Mouse (Mus musculus) stomach, embryonic 14.5 days (tissue): Measurements from ENCODE around the gene Hectd2. TPM values are rescaled to one million over a fixed set of nuclear protein-coding genes. Genes with fewer than 3 reads are reported as not detected.

Source experiments
- ATAC-seq: fragments of 200-750 bp; cut with Nextera tagmentation; 2 replicates; pipeline ENCODE4 v1.8.0; 2017; ENCODE audit warnings: low read depth, moderate TSS enrichment; ENCODE audit not compliant: insufficient number of reproducible peaks, insufficient read depth, low FRiP score
- H3K27ac ChIP-seq: fragments of 300-500 bp; sonication (generic); 2 replicates; pipeline ENCODE4 v1.5.1; 2014; ENCODE audit warnings: mild to moderate bottlenecking, low read length, moderate library complexity, mixed read lengths
- H3K27me3 ChIP-seq: fragments of 300-500 bp; sonication (generic); 2 replicates; pipeline ENCODE4 v1.6.1; 2014; ENCODE audit warnings: low read length, control low read depth, mixed read lengths; ENCODE audit not compliant: control insufficient read depth, insufficient read depth
- H3K36me3 ChIP-seq: fragments of 300-500 bp; sonication (generic); 2 replicates; pipeline ENCODE4 v1.6.1; 2014; ENCODE audit warnings: mild to moderate bottlenecking, control low read depth, low read length, moderate library complexity, mixed read lengths; ENCODE audit not compliant: control insufficient read depth, insufficient read depth
- H3K4me1 ChIP-seq: fragments of 300-500 bp; sonication (generic); 2 replicates; pipeline ENCODE4 v1.6.1; 2014; ENCODE audit warnings: low read length, control low read depth, mixed read lengths; ENCODE audit not compliant: control insufficient read depth, insufficient read depth
- H3K4me2 ChIP-seq: fragments of 300-500 bp; sonication (generic); replicated peaks from 2 replicates; pipeline ENCODE4 v1.6.1; 2014; ENCODE audit warnings: low read depth, low read length, control low read depth
- H3K4me3 ChIP-seq: fragments of 300-500 bp; sonication (generic); 2 replicates; pipeline ENCODE4 v1.5.1; 2014; ENCODE audit warnings: low read depth, low read length, control low read depth
- H3K9ac ChIP-seq: fragments of 300-500 bp; sonication (generic); replicated peaks from 2 replicates; pipeline ENCODE4 v1.6.1; 2014; ENCODE audit warnings: low read depth, mild to moderate bottlenecking, control low read depth, low read length, moderate library complexity, mixed read lengths
- H3K9me3 ChIP-seq: fragments of 300-500 bp; sonication (generic); 2 replicates; pipeline ENCODE4 v1.6.1; 2016; ENCODE audit warnings: low read depth, low read length, control low read depth; ENCODE audit not compliant: control insufficient read depth
- WGBS: fragments of 180-500 bp; shearing (Covaris S2); extraction: QIAGEN DNeasy Blood & Tissue Kit; methylation state at CpG from one replicate; pipeline ENCODE4 v1.1.7; 2014; 5-methylcytosine and 5-hydroxymethylcytosine counted together
- polyA plus RNA-seq: library from polyadenylated mRNA; unstranded; fragments of >200 nt; fragmentation: Nextera tagmentation; extraction: Ambion mirVana; gene quantifications from 2 replicates; pipeline ENCODE4 v1.2.1, GENCODE M21; 2014

The Hectd2 gene
- polyA plus RNA-seq, 1 experiment from 2014 or later: 7.0 TPM

DNA sequence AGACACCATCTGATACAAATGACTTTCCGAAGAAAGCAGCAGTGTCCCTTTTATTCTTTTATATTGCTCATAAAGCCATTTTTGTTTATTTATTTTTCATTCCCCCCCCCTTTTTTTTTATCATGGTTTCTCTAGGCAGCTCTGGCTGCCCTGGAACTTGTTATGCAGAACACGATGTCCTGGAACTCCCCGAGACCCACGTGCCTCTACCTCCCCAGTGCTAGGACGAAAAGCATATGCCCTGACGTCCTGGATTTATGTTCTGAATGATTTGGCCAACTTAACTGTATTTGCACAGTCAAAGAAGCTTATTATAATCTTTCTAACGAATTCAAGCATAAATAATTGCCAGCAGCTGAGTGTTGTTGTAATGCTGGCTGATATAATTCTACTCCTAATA is 13.7 kb upstream of the Hectd2 start:
- ATAC-seq: no peak
- 65% methylated on average over 7 of the region's 7 CpGs for WGBS

DNA sequence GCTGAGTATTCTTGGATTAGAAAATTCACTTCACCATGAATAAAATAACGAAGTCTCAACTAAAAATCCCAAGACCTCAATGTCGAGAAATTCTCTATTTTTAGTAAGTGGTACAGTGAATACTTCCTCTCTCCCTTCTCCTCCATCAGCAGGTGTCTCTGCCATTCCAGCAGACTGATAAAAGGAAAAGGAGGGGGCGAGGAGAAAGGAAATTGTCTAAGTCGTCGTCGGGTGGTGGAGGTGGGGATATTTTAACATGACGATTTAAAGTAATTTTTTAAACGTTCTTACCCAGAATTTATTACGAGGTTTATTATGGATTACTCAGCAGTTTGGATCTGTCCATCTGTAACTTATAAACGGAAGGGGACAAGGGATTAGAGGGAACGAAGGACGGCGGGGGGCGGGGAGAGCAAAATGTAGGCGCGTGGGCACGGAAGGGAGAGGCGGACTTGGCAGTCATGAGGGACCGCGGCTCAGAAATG is 836 bp upstream of the Hectd2 start:
- 0 out of 2 replicates have a peak, but pooled peaks cover 2% of the 10 kb centered on the region for H3K4me1 ChIP-seq
- whole genome bisulfite sequencing: 4% methylated on average over 20 of the region's 20 CpGs
- H3K9ac ChIP-seq: peak overlapping the region; percentile 71
- H3K9me3 ChIP-seq: no peaks in the 10 kb centered on the region
- ATAC-seq: no peak
- H3K4me2 ChIP-seq: peak overlapping the region; percentile 98
- peak overlapping the region; percentile 75 for H3K4me3 ChIP-seq
- no peaks in the 10 kb centered on the region for H3K36me3 ChIP-seq
- 0 out of 2 replicates have a peak, but pooled peaks cover 4% of the 10 kb centered on the region for H3K27me3 ChIP-seq
- no peak overlapping the region for H3K27ac ChIP-seq

More for the DNA sequence above, 13.7 kb upstream of the Hectd2 start:
- peaks cover 5% of the 10 kb centered on the region; the same call in 1 of the 2 replicates for H3K4me1 ChIP-seq
- H3K4me2 ChIP-seq: no peak overlapping the region
- H3K27ac ChIP-seq: no peak overlapping the region
- no peak overlapping the region for H3K9ac ChIP-seq
- no peaks in the 10 kb centered on the region for H3K27me3 ChIP-seq
- H3K4me3 ChIP-seq: no peak overlapping the region
- H3K36me3 ChIP-seq: no peaks in the 10 kb centered on the region
- H3K9me3 ChIP-seq: no peaks in the 10 kb centered on the region

DNA sequence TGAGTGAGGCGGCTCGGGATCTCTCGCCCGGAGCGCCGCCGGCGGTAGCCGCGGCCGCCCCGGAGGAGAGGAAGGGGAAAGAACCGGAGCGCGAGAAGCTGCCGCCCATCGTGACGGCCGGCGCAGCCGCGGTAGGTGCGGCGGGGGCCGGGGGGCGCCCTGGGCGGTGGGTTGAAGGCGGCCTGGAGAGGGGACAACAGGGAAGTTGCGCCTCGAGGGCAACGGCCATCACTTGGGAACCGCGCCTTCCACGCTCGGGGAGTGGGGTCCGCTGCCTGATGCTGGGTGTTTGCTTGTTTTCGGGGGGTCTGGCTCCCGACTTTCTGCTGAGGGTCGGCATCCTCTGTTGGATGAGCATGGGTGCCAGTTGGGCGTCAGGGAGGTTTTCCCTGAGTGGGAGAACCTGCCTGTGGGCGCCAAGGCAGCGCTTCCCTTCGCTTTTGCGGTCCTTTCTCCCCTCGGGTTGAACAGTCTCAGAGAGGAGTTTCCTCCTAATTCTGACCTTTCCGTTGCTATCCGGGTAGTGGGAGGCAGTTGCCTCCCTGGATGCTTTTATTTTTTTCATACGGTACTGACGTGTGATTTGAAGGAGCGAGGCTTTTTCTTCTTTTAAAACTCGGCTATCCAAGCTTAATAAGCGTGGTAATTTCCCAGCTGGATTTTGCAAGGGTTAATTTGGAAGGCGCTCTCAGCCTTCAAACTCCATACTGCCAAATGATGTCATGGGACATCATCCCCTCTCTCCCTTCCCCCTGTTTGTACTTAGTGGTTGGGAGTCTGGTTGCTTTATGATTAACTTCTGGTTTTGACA is 551 bp downstream of the Hectd2 start:
- Histone ChIP-seq H3K27ac (peak overlapping the region; percentile 62), H3K9ac (peak overlapping the region; percentile 71), H3K9me3 (no peaks in the 10 kb centered on the region), H3K4me3 (peak overlapping the region; percentile 75), H3K27me3 (0 out of 2 replicates have a peak, but pooled peaks cover 4% of the 10 kb centered on the region), H3K36me3 (no peaks in the 10 kb centered on the region), H3K4me2 (peak overlapping the region; percentile 82), H3K4me1 (0 out of 2 replicates have a peak, but pooled peaks cover 2% of the 10 kb centered on the region)
- ATAC-seq: peak; percentile 51; the same call in 1 of the 2 replicates
- WGBS: under 1% methylated on average over 52 of the region's 53 CpGs

DNA sequence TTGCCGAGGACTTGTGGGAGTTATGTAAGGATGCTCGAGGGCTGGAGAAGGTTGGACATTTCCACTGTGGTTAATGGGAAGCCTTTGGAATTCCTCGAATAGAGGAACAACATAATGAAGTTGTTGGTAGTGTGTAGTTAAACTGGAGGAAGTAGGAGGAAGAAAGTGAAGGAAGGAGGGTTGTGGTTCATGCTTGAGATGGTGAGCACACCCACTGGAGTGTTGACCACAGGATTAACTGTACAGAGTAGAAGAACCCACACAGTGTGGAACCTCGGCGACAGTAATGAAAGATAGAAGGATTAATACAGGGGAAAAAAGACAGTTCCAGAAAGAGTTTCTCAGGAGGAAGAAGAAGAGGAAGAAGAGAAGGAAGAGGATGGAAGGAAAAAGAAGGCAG is 4.9 kb downstream of the Hectd2 start:
- no peak overlapping the region for H3K4me2 ChIP-seq
- H3K9me3 ChIP-seq: no peaks in the 10 kb centered on the region
- H3K4me1 ChIP-seq: 0 out of 2 replicates have a peak, but pooled peaks cover 3% of the 10 kb centered on the region
- H3K9ac ChIP-seq: no peak overlapping the region
- 71% methylated on average over 5 of the region's 5 CpGs for WGBS
- H3K27ac ChIP-seq: no peak overlapping the region
- no peaks in the 10 kb centered on the region for H3K27me3 ChIP-seq
- no peak overlapping the region for H3K4me3 ChIP-seq
- no peak for ATAC-seq
- no peaks in the 10 kb centered on the region for H3K36me3 ChIP-seq

DNA sequence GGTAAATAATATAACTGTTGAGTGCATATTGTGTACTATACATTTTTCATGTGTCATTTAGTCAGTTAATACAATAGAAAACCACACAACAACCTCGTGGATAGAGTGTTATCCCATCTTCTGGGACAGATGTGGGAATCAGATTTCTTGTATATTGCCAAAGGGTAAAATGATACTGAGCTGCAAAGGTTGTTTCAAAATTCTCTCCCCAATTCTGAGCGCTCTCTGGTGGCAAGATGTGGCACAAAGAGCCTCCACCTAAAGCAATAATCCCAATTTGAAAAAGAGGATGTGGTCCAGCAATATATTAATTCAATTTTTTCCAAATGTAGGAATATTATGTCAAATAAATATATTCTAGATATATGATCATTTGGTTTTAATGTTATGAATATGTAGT is 5.7 kb downstream of the Hectd2 start:
- Histone ChIP-seq H3K27me3 (no peaks in the 10 kb centered on the region), H3K36me3 (no peaks in the 10 kb centered on the region), H3K4me3 (no peak overlapping the region), H3K9me3 (no peaks in the 10 kb centered on the region), H3K4me1 (0 out of 2 replicates have a peak, but pooled peaks cover 6% of the 10 kb centered on the region), H3K9ac (no peak overlapping the region), H3K4me2 (no peak overlapping the region), H3K27ac (no peak overlapping the region)
- 20% methylated on average over 2 of the region's 2 CpGs for WGBS
- ATAC-seq: no peak

DNA sequence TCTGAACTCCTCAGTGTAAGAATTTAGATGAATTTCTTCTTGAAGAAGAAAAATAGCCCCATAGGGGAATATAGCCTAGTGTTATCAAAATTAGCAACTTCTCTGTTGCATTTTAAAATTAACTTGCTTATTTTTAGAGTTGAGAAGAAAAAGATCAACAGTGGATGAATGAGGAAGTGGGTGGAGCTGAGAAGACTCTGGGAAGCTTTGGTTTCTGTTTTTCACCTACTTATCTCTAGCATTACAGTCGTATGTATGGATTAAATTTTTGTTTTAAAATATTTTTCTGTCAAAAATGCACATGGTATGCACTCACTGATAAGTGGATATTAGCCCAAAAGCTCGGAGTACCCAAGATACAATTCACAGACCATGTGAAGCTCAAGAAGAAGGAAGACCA is 6.7 kb downstream of the Hectd2 start:
- H3K27me3 ChIP-seq: no peaks in the 10 kb centered on the region
- H3K27ac ChIP-seq: no peak overlapping the region
- no peak for ATAC-seq
- no peaks in the 10 kb centered on the region for H3K36me3 ChIP-seq
- H3K9ac ChIP-seq: no peak overlapping the region
- H3K4me2 ChIP-seq: no peak overlapping the region
- 58% methylated on average over 2 of the region's 2 CpGs for WGBS
- H3K9me3 ChIP-seq: no peaks in the 10 kb centered on the region
- 0 out of 2 replicates have a peak, but pooled peaks cover 4% of the 10 kb centered on the region for H3K4me1 ChIP-seq
- no peak overlapping the region for H3K4me3 ChIP-seq

DNA sequence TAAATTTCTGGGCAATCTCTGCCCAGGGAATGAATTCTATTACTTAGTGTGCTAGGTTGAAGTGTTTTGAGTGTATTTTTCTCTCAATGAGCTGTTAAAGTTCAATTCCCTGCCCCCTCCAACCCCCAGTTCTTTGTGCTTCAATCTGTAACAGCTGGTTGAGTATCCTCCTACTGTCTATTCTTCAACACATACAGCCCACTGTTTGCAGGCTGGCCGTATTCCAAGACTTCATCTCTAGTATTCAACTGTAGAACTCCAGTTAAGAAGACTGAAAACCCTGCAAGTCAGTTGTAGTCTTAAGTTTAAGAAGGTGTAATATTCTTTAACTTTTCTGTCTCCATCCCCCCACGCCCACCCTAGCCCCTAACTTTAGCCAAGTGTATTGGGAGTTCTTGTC is 10.0 kb downstream of the Hectd2 start:
- Histone ChIP-seq H3K27ac (no peak overlapping the region), H3K9me3 (no peaks in the 10 kb centered on the region), H3K27me3 (no peaks in the 10 kb centered on the region), H3K4me1 (0 out of 2 replicates have a peak, but pooled peaks cover 4% of the 10 kb centered on the region), H3K9ac (no peak overlapping the region), H3K4me2 (no peak overlapping the region), H3K36me3 (no peaks in the 10 kb centered on the region), H3K4me3 (no peak overlapping the region)
- no peak for ATAC-seq
- 70% methylated on average over 2 of the region's 2 CpGs for WGBS

DNA sequence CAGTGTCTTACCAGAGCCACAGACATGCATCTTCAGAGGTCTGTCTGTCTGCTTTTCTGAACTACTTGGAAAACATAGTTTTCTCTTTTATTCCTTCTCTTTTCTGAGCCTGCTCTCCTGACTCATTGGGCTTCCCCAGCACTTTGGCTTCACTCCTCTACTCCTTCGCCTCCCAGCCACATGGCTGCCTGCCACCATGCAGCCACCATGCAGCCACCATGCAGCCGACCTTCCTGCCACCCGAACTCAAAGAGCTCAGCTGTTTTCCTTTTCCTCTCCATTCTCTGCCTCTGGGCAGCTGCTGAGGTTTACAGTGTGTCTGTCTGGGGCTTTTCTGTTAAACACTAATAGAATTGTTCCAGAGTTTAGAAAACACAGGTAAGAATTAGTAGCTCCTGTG is 19.5 kb downstream of the Hectd2 start:
- H3K9ac ChIP-seq: no peak overlapping the region
- WGBS: 64% methylated on average over 3 of the region's 3 CpGs
- ATAC-seq: no peak
- H3K4me2 ChIP-seq: no peak overlapping the region
- H3K27me3 ChIP-seq: no peaks in the 10 kb centered on the region
- no peaks in the 10 kb centered on the region for H3K4me1 ChIP-seq
- no peak overlapping the region for H3K4me3 ChIP-seq
- H3K36me3 ChIP-seq: no peaks in the 10 kb centered on the region
- H3K27ac ChIP-seq: no peak overlapping the region
- H3K9me3 ChIP-seq: no peaks in the 10 kb centered on the region
